Mouse (Mus musculus): ENCODE results near the gene Slf2.

Slf2 gene

DNA sequence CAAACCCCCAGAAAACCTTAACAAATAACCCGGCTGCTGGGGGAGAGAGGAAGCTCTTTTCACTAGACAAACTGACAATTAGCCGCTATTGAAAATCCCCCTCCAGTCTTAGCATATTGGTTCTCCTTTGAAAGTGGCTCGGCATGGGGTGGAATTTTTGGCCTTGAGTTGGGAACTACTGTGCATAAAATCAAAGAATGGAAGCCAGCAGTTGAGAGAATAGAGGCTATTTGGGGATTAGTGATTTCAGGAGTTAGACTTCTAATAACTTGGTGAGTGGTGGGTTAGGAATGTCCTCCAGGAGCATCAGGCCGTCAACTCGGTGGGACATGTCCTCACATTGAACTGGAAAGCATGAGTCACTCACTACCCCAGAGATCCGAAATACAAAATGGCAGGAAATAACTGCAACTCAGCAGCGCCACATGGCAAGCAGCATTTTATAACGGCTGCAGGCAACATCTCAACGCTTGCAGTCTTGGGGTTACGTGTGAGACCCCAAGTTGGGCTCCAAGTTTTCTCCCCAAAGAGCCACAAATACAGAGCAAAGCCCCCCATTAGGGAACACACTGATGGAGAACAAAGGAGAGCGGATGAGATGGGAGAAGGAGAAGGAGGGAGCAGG lies 22.0 kb upstream of the Slf2 start:
- no peak for DNase-seq (ENCODE audit: low spot score)

DNA sequence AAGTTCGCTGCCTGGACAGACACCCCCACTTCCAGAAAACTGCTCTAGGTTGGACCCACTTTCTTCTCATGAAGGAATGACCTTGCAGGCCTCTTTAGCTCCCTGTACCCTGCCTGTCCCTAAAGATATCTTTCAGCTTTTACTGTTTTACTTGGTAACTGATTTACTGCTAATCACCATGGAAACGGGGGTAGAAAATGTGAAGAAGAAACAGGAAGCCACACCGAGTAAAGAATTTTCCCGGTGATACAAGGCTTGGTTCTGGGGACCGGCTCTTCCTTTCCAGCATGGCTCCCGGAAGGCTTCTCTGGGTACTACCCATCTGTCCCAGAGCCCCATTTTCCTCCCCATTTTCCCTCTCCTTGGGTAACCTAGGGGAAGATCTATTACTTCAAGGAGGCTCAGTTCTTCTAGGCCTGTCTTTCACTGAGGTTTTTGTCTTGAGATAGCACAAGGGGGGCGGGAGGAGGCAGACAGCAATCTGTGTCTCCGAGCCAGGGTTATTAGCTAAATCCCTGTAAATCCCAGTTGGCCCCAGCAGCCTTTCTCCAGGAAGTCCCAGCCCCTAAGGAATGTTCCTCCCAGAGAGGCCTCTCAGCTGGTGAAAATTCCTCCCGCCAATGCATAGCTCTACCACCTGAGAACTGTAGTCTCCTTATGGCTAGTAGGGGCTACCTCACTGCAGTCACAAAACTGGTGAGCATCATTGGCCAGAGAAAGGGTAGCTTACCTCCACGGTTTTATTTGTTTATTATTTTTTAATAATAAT lies 16.3 kb upstream of the Slf2 start:
- DNase-seq (ENCODE audit: low spot score) = no peak

- no peak for DNase-seq (ENCODE audit: low spot score)
Measured at GRCm38 (mm10) chr19:44918171-44918570, 12.8 kb upstream of the Slf2 start.

DNA sequence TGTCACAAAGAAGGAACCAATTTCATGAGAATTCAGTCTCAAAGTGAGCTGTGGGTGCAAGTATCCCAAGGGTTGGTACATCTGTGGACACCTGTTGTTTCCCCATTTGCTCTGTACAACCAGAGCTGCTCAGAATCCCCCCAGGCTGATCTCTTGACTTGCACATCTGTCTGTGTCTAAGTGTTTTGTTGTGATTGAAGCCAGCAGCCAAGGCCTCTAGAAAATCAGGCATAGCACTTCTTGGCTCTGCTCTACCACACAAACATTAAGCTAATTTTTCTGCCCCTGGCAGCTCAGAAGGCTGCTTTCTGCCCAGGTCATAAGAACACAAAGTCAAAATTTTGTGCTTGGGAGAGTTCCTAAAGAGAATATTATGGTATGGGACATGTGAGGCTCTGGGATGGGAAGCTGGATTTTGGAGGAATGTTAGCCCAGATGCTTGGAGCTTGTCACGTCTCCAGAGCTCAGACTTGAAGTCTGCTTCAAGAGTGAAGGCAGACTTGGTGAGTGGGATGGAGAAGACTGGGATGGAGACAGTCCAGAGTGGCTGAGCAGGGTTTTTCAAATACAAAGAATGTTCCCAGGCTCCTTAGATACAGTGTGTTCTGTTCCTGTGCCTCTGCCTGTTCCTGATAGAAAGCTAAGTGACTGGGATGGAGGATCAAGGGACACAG lies 9.3 kb upstream of the Slf2 start:
- DNase-seq (ENCODE audit: low spot score) = no peak

DNA sequence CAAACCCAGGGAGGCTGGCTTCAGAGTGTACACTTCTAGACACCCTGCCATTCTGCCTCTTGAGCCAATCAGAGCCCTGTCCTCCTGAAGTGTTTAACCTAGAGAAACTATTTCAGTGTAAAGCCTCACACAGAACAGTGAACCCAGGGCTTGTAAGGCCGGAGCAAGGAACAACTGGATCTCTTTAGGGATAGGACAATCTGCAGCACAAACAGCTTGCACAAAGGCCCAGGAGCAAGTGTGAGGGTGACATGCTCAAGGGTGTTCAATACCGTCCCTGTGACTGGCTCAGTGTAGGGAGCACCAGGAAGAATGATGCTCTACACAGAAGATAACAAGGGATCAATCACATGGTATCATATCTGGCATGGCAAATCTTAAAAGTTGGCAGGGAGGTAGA lies 8.4 kb upstream of the Slf2 start:
- no peak for DNase-seq (ENCODE audit: low spot score)

DNA sequence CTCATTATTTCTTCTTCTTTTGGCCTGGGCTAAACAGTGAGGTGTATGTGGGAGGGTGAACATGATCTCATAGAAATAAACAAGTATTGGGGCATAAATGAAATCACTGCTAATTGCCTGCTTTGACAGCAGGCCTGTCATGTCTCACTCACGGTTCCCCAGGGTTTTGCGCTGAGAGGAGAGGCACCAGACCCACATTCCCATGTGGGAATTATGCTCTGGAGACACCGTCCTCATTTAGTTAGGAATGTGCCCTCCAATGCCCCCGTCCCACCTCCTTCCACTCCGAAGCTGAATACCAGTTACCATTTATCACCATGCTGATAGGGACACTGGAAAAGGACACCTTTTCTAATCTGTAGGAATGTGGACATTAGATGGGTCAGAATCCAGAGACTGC lies 6.3 kb upstream of the Slf2 start:
- DNase-seq (ENCODE audit: low spot score) = no peak

- no peak for DNase-seq (ENCODE audit: low spot score)
Measured at GRCm38 (mm10) chr19:44926781-44927180, 4.2 kb upstream of the Slf2 start.

- DNase-seq (ENCODE audit: low spot score) = no peak
Measured at GRCm38 (mm10) chr19:44927250-44927649, 3.7 kb upstream of the Slf2 start.

DNA sequence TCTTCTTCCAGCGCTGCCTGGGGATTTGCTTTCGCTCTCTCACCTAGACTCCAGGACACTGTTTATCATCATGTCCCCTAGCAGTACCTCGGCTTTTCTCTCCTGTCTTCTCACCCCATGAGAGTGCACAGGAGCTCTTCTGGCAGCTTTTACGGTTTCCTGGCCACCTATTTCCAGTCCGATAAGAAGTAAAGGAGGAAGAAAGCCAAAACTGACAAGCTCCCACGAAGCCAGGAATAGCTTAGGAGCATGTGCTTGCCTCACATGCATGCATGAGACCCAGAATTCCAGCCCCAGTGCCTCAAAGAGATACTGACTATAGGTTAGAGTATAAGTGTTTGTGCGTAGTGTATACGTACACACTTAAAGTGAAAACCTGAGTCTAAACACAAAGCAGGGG lies 2.8 kb upstream of the Slf2 start:
- no peak for DNase-seq (ENCODE audit: low spot score)

DNA sequence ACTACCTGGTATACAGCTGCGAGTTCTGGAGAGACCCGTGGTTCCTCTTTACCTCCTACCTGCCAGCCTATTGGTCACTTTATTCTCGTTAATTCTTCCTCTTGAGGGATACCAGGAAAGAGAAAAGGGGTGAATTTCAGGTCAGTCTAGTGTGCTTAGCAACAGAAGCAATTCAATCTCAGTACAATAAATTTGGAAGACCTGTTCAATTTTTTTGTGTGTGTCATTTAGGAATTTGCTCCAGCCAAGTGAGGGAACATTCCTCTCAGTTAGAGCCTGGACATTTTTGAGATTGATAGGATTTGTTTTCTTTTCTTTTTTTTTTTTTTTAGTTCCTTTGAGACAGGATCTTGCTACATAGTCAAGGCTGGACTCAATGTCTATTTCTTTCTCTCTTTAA lies 1.7 kb upstream of the Slf2 start:
- DNase-seq (ENCODE audit: low spot score) = no peak

DNA sequence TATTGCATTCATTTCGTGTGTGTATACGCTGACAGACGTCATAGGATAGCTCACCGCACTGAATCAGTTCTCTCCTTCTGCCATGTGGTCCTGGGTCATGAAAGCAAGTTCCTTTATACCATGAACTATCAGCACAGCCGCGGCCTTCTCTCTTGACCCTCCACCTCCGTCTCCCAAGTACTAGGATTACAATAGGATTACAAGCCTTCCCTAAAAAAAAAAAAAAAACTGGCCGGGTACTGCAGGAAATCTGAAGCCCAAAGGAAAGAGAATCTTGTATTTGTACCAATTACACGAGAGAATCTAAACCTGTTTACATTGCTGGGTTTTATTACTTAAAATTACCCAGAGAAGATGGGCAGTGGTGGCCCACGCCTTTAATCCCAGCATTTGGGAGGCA lies 1.3 kb upstream of the Slf2 start:
- DNase-seq (ENCODE audit: low spot score) = no peak

DNA sequence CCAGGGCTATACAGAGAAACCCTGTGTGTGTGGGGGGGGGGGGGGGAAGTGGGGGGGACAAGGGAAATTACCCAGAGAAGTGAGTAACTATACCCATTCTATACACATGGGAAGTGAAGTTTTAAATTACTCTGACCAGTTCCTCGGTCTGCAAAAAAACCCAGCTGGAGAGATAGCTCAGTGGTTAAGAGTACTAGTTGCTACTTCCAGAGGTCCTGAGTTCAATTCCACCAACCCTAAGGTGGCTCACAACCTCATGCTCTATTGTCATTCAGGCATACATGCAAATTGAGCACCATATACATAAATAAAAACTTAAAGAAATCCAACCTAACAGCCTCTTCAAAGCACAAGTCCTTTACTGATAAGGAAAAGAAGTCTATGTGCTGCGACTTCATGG lies 829 bp upstream of the Slf2 start:
- no peak for DNase-seq (ENCODE audit: low spot score)

GRCm38 (mm10) chr19:44931454-44931759 lies 456 bp downstream of the Slf2 start:
- peak; percentile 94 for DNase-seq (ENCODE audit: low spot score)

GRCm38 (mm10) chr19:44932051-44932450 lies 1.1 kb downstream of the Slf2 start:
- DNase-seq (ENCODE audit: low spot score) = no peak

- DNase-seq (ENCODE audit: low spot score) = peak; percentile 34
Measured at GRCm38 (mm10) chr19:44933136-44933535, 2.2 kb downstream of the Slf2 start.

- no peak for DNase-seq (ENCODE audit: low spot score)
Measured at GRCm38 (mm10) chr19:44959633-44960032, 28.7 kb downstream of the Slf2 start.

DNA sequence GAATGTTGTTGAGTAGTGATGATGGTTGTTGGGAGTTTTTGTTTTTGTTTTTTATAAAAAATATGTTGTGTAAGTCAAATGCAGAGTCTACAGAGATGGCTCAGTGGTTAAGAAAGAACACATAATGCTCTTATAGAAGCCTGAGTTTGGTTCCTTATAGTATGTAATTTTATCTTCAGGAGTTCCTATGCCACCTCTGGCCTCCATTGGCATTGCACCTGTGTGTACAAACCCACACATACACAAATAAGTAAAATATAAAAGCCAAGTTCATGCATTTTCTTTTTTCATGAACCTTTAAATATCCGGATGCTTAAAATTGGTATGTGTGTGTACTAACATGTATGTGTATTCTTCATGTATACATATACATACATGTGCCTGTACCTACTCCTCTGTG lies 35.0 kb downstream of the Slf2 start:
- DNase-seq (ENCODE audit: low spot score) = no peak

- DNase-seq (ENCODE audit: low spot score) = no peak
Measured at GRCm38 (mm10) chr19:44968329-44968728, 37.4 kb downstream of the Slf2 start.

- no peak for DNase-seq (ENCODE audit: low spot score)
Measured at GRCm38 (mm10) chr19:44976636-44977035, 45.7 kb downstream of the Slf2 start.

DNA sequence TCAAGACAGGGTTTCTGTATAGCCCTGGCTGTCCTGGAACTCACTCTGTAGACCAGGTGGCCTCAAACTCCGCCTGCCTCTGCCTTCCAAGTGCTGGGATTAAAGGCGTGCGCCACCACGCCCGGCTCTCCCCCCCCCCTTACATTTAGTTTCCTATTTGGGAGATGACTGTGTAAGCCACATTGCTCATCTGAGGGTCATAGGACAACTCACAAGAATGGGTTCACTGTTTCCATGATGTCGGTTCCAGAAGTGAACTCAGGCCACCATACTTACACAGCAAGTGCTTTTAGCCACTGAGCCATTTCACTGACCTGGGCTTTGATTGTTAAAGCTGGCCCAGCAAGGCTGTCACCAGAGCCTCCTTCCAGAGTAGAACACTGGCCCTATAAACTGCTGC lies 46.2 kb downstream of the Slf2 start:
- DNase-seq (ENCODE audit: low spot score) = no peak

- no peak for DNase-seq (ENCODE audit: low spot score)
Measured at GRCm38 (mm10) chr19:44980787-44981186, 49.8 kb downstream of the Slf2 start.

DNA sequence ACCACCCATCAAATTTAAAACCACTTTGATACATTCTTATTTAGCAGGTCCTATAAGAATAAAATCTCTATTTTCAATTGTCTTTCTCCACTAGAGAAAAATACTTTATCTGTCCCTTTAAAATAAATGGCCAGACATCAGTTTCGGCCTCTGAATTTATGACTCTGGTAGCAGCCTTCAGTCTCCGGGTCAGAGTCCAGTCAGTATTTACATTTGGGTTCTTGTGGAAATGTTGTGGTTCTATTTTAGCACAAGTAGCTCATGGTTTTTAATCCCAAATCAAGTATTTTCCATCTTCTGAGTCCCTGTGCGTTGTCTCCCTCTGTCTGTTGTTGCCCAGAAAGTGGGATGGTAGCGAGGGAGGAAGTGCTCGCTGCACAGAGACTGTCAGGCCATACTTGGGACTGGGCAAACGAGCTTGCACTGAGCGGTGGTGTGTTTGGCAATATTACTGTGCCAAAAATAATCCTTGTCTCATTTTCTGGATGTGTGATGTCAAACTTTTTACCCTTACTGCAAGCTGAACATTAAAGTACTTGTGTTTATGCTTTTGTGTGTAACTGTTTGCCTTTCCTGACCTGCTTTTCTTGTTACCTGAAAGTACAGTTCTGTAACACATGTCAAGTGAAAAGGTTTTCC lies 51.6 kb downstream of the Slf2 start:
- no peak for DNase-seq (ENCODE audit: low spot score)

DNA sequence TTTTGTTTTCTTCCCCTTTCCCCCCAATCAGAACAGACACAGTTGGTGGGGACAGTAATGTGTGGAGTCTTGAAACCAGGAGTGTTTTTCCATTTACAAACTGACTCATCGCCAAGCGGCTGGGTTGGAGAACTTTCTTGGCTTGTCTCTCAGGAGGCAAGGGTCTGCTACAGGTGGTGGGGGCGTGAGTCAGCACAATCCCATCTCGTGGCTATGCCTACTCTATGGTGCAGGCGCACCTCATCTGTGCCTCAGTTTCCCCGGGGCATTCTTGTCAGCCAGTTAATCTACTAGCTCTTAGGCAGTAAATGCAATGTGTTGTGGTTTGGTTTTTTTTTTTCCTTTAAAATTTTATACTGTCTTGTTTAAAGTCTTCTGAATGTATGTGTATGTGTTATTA lies 52.4 kb downstream of the Slf2 start:
- DNase-seq (ENCODE audit: low spot score) = no peak
